Mouse (Mus musculus): ENCODE results near the gene Gm7324.
"Not testable (repeated sequence)": the region's sequence is repeated elsewhere in the genome, so short reads cannot be mapped to it uniquely, and the experiment has no call there.

DNA sequence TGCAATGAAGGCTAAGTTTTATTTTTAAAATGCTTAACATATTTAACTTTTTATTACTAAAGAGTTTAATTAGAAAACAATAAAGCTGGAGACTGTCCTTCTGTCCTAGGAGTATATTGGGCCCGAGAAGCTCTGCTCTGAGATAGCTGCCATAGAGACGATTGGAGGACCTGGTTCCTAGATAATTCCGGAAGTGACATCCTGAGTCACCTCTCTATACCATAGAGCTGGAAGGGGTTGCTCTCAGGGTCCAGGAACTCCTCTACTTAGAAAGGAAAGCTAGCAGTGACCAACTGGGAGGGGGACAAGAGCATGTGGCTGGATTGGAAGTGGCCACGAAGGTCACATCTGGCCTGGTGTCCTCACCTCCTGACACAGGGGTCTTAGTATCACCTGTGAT lies at the start of gene Gm7324:
- TF ChIP-seq CTCF (IDR thresholded peaks at IDR 0.05; ENCODE audit: borderline replicate concordance, control insufficient read depth, extremely low read depth, insufficient read depth, low read length, poor library complexity); POLR2A (IDR thresholded peaks at IDR 0.05; ENCODE audit: control insufficient read depth, extremely low read depth, insufficient read depth, low read length, poor library complexity): not testable (repeated sequence)

Measured in thymus, adult 2 months (tissue).